Mouse (Mus musculus) lung, embryonic 14.5 days (tissue): ENCODE data around the gene Gm49387. TPM values are rescaled to one million over a fixed set of nuclear protein-coding genes. Genes with fewer than 3 reads are reported as not detected.

Source experiments
- ATAC-seq: fragments of 200-750 bp; cut with Nextera tagmentation; 2 replicates; pipeline ENCODE4 v1.8.0; 2017; ENCODE audit warnings: mild to moderate bottlenecking, moderate TSS enrichment, moderate library complexity; ENCODE audit not compliant: insufficient read depth
- DNase-seq: peaks from one replicate; pipeline ENCODE4 v3.0.0-alpha.2; 2015
- H3K27ac ChIP-seq: fragments of 300-500 bp; sonication (generic); 2 replicates; pipeline ENCODE4 v1.5.1; 2014; ENCODE audit warnings: low read depth, mild to moderate bottlenecking, moderate library complexity
- H3K27me3 ChIP-seq: fragments of 300-500 bp; sonication (generic); 2 replicates; pipeline ENCODE4 v1.6.1; 2014; ENCODE audit warnings: low read length, control low read depth; ENCODE audit not compliant: insufficient read depth
- H3K36me3 ChIP-seq: fragments of 300-500 bp; sonication (generic); 2 replicates; pipeline ENCODE4 v1.6.1; 2014; ENCODE audit warnings: control low read depth; ENCODE audit not compliant: insufficient read depth
- H3K4me1 ChIP-seq: fragments of 300-500 bp; sonication (generic); 2 replicates; pipeline ENCODE4 v1.6.1; 2014; ENCODE audit warnings: antibody characterized with exemption, control low read depth; ENCODE audit not compliant: insufficient read depth
- H3K4me2 ChIP-seq: fragments of 300-500 bp; sonication (generic); 2 replicates; pipeline ENCODE4 v1.6.1; 2014; ENCODE audit warnings: mild to moderate bottlenecking
- H3K4me3 ChIP-seq: fragments of 300-500 bp; sonication (generic); 2 replicates; pipeline ENCODE4 v1.5.1; 2014; ENCODE audit warnings: low read depth, low read length
- H3K9ac ChIP-seq: fragments of 300-500 bp; sonication (generic); 2 replicates; pipeline ENCODE4 v1.6.1; 2014
- H3K9me3 ChIP-seq: fragments of 300-500 bp; sonication (generic); 2 replicates; pipeline ENCODE4 v1.6.1; 2016; ENCODE audit warnings: low read depth, low read length, control low read depth
- CTCF ChIP-seq: IDR thresholded peaks from 2 replicates; pipeline ENCODE4 v1.5.1; 2016; ENCODE audit warnings: antibody characterized with exemption, low read depth
- WGBS: fragments of 180-500 bp; shearing (Covaris S2); extraction: QIAGEN DNeasy Blood & Tissue Kit; methylation state at CpG from one replicate; pipeline ENCODE4 v1.1.7; 2014; 5-methylcytosine and 5-hydroxymethylcytosine counted together
- polyA plus RNA-seq: library from polyadenylated mRNA; unstranded; fragments of >200 nt; fragmentation: Nextera tagmentation; extraction: Ambion mirVana; gene quantifications from 2 replicates; pipeline ENCODE4 v1.2.1, GENCODE M21; 2014

The Gm49387 gene
- polyA plus RNA-seq, 1 experiment from 2014 or later = 0.18 TPM

DNA sequence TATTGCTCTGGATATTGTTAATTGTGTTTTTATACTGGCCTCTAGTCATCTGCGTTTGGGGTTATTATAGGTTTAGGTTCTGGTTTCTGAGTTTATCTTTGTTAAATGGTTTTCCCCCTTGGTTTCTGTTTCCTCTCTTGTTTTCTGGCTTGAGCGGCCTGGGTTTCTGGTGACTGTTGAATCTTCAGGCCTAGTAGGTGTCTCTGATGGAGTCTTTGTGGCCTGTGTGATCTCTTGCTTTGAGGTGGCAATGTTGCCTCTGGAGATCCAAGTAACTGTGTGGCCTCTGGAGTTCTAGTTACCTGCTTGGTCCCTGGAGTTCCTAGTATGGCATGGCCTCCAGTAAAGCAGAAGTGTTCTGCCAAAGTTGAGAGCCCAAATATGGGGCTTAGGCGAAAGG is 40.0 kb upstream of the Gm49387 start:
- Histone ChIP-seq H3K4me1 (no peaks in the 10 kb centered on the region), H3K4me3 (no peak overlapping the region), H3K36me3 (no peaks in the 10 kb centered on the region), H3K27ac (no peak overlapping the region), H3K9ac (no peak overlapping the region), H3K27me3 (no peaks in the 10 kb centered on the region), H3K9me3 (no peaks in the 10 kb centered on the region), H3K4me2 (no peak overlapping the region)
- no peak for DNase-seq
- 92% methylated on average over 3 of the region's 3 CpGs for WGBS
- ATAC-seq = no peak
- TF ChIP-seq CTCF = no peak

DNA sequence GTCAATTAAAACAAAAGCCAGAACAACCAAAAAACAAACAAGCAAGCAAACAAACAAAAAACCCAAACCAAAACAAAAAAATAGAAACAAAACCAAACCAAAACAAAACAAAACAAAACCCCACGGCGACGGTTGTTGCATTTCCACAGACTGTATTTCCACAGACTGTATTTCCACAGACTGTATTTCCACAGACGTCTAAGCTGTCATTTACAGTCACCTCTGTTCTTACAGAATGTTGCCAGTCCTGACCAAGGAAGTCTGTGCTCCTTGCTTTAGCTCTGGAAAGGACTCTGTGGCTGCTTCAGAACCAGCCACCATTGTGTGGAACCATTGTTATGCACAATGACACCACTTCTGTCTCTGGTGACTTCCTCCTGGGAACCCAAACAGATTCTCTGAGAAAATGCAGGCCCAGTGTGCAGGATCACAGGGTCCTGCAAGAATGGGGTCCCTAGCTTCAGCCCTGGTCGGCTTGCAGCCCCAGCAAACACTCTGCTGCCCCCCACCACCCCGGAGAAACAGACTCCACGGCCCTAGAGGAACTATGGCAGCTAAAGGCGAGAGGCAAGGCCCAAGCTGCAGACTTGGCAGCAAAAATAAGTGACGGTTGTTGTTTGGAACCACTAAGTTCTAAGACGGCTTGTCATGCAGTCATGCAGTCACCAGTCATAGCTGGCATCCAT is 31.1 kb upstream of the Gm49387 start:
- H3K4me2 ChIP-seq = no peak overlapping the region
- WGBS = 58% methylated on average over 10 of the region's 10 CpGs
- H3K4me3 ChIP-seq = no peak overlapping the region
- no peaks in the 10 kb centered on the region for H3K9me3 ChIP-seq
- ATAC-seq (no peak), DNase-seq (no peak)
- H3K9ac ChIP-seq = no peak overlapping the region
- no peak overlapping the region for H3K27ac ChIP-seq
- no peak for TF ChIP-seq CTCF
- H3K27me3 ChIP-seq = no peaks in the 10 kb centered on the region
- peaks cover 7% of the 10 kb centered on the region; the same call in 1 of the 2 replicates for H3K36me3 ChIP-seq
- no peaks in the 10 kb centered on the region for H3K4me1 ChIP-seq

DNA sequence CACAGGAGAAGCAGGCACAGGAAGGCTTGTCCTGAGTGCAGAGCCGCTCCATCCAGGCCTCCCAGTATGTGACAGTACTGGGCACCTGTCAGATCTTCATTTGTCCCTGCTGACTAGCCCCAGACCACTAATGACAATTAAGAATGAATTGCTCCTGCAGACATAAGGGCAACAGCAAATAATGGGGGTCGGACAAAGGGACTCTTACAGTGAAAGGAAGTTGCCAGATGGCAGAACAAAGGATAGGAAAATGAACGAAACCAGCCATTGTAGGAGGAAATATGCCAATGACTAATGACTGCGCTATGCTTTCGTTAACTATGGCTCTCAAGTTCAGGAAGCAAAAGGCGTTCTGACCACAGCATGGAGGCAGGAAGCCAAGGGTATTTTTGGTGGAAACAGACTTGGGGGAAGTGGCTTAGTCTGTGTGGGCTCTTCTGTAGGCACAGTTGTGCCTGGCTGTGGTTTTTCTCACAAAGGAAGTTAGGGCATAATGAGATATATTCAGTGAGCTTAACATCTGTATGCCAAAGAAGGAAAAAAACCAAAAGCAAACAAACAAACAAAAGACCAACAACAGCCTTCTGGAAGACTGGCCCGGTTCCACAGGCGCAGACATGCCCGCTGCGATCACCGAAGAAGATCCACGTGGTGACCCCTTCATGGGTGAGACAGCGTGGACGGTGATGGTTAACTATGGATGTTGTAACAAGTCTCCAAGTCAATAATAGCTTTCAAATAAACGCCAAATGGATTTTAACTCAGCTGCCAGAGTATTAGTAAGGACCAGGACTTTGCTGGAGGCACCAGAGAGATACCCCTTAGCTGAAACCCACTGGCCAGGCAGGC is 29.2 kb upstream of the Gm49387 start:
- DNase-seq = peak; percentile 68
- Histone ChIP-seq H3K9ac (no peak overlapping the region), H3K36me3 (peaks cover 9% of the 10 kb centered on the region; the same call in 1 of the 2 replicates), H3K9me3 (no peaks in the 10 kb centered on the region), H3K4me2 (no peak overlapping the region), H3K4me1 (peaks cover 5% of the 10 kb centered on the region; the same call in 1 of the 2 replicates), H3K27ac (peak overlapping the region; percentile 81), H3K4me3 (no peak overlapping the region), H3K27me3 (no peaks in the 10 kb centered on the region)
- 75% methylated on average over 15 of the region's 15 CpGs for WGBS
- ATAC-seq = peak; percentile 28; the same call in 1 of the 2 replicates
- TF ChIP-seq CTCF = no peak

DNA sequence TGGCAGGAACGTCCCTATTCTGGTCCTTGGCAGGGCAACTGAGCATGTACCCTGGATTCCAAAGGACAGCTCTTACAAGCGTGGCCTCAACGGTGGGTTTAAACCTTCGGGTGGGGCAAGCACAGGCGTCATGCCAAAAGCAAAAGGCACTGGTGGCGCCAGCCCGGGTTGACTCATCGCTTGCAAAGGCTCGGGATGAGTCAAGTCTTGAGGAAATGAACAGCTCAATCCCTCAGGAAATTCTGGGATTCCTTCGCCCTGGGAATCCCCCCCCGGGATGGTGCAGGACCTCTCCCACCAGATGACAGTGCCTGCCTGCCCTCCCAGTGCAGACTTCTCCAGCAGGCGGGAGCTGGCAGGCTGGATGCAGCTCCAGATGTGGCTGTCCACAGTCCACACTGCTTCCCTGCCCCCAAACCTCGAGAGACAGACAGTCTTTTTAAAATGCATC is 28.5 kb upstream of the Gm49387 start:
- Histone ChIP-seq H3K4me1 (peaks cover 11% of the 10 kb centered on the region; the same call in 1 of the 2 replicates), H3K27ac (peak overlapping the region; percentile 81), H3K9ac (no peak overlapping the region), H3K27me3 (no peaks in the 10 kb centered on the region), H3K4me3 (no peak overlapping the region), H3K4me2 (no peak overlapping the region), H3K9me3 (no peaks in the 10 kb centered on the region), H3K36me3 (peaks cover 9% of the 10 kb centered on the region; the same call in 1 of the 2 replicates)
- ATAC-seq = peak; percentile 35; the same call in 1 of the 2 replicates
- no peak for TF ChIP-seq CTCF
- WGBS = 64% methylated on average over 13 of the region's 13 CpGs
- DNase-seq = peak; percentile 52

DNA sequence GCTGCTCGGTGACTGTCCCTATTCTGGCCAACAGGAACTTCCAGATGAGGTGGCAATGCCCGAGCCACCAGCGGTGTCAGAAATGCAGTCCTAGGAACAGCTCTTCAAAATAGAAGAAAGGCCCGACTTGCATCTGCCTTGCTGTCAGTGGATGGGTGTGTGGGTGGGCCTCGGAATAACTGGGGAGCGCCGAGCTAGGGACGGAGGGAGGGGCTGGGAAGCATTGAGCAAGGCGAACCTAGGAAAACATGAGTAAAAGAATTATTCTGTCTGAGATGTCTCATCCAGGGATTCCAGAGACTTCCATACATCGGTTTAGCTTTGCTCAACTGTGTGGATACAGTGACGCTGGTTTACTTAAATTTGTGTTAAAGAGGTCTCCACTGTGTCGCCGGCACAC is 27.6 kb upstream of the Gm49387 start:
- WGBS = 84% methylated on average over 13 of the region's 13 CpGs
- no peak for DNase-seq
- H3K4me3 ChIP-seq = no peak overlapping the region
- no peak overlapping the region for H3K4me2 ChIP-seq
- H3K4me1 ChIP-seq = peaks cover 19% of the 10 kb centered on the region
- H3K36me3 ChIP-seq = peaks cover 9% of the 10 kb centered on the region; the same call in 1 of the 2 replicates
- peak overlapping the region; percentile 15; the same call in 1 of the 2 replicates for H3K27ac ChIP-seq
- H3K9ac ChIP-seq = no peak overlapping the region
- H3K9me3 ChIP-seq = no peaks in the 10 kb centered on the region
- no peaks in the 10 kb centered on the region for H3K27me3 ChIP-seq
- no peak for TF ChIP-seq CTCF
- no peak for ATAC-seq

DNA sequence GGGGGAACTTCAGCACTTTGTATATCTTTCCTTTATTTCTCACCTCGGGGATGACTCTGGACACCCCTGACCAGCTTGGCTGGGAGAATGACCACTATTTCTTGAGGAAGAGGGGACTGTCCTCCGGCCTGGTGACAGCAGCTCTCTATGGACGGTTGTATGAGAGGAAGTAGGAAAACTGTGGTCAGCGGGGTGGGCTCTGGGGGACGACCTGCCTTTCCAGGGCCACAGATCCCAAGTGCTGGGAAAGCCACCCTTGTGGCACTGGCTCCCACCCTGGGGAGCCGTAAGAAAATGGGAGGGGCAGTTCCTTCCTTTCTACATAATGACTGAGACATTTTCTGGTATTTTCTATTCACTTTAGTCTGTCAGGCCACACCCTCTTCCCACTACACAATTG is 27.1 kb upstream of the Gm49387 start:
- no peak overlapping the region for H3K4me2 ChIP-seq
- no peaks in the 10 kb centered on the region for H3K27me3 ChIP-seq
- no peak for TF ChIP-seq CTCF
- DNase-seq (no peak), ATAC-seq (no peak)
- WGBS = 79% methylated on average over 6 of the region's 6 CpGs
- H3K9ac ChIP-seq = no peak overlapping the region
- no peak overlapping the region for H3K4me3 ChIP-seq
- H3K36me3 ChIP-seq = peaks cover 9% of the 10 kb centered on the region; the same call in 1 of the 2 replicates
- peaks cover 24% of the 10 kb centered on the region for H3K4me1 ChIP-seq
- H3K27ac ChIP-seq = no peak overlapping the region; the same call in 1 of the 2 replicates
- no peaks in the 10 kb centered on the region for H3K9me3 ChIP-seq
